ENCODE assay signal across 14 mouse cellular contexts in genomic region chr15:99205959-99206358, GRCm38 (mm10). TPM values are rescaled to one million over a fixed set of nuclear protein-coding genes. Genes with fewer than 3 reads are reported as not detected.
"Had no signal": no experiment of that assay in that cellular context is flagged by ENCODE, and none has a peak within 500 bp of the region (broad histone marks: within the 10 kb centered on the region; RNA-seq: fewer than 3 reads in every experiment).

No protein-coding gene starts in this region.

- H3K27me3 ChIP-seq: midbrain, embryonic 13.5 days; midbrain, embryonic 15.5 days; neural tube, embryonic 12.5 days had no signal

- H3K4me1 ChIP-seq: midbrain, embryonic 13.5 days; midbrain, embryonic 15.5 days; neural tube, embryonic 12.5 days had no signal

- DNase-seq: lung, adult 18-20 months; lung, embryonic 14.5 days; lung, postnatal 10 days; lung, postnatal 4 days; right cerebral cortex, postnatal 14 days; thymus, adult 2 months; thymus, postnatal 25 days; thymus, postnatal 4 days had no signal

- H3K9me3 ChIP-seq: midbrain, embryonic 13.5 days; midbrain, embryonic 15.5 days; neural tube, embryonic 12.5 days had no signal

- H3K4me3 ChIP-seq: midbrain, embryonic 13.5 days; midbrain, embryonic 15.5 days; neural tube, embryonic 12.5 days had no signal

- H3K27ac ChIP-seq: midbrain, embryonic 13.5 days; midbrain, embryonic 15.5 days; neural tube, embryonic 12.5 days had no signal

- H3K9ac ChIP-seq: lung, embryonic 14.5 days; midbrain, embryonic 13.5 days; midbrain, embryonic 15.5 days; neural tube, embryonic 12.5 days had no signal

RNA-seq across cellular contexts. Expression of gene Kcnh3, which starts 18.7 kb away (rescaled TPM):
- total RNA-seq: megakaryocyte, adult 5-6 weeks; megakaryocyte-erythroid progenitor cell, adult 5-6 weeks; monocyte, adult 5-6 weeks had no signal
